Mouse (Mus musculus) adrenal gland, adult 8-10 months (tissue): Measurements from ENCODE around the gene Mvp. TPM values are rescaled to one million over a fixed set of nuclear protein-coding genes. Genes with fewer than 3 reads are reported as not detected.

Source experiments
- DNase-seq: peaks from one replicate; pipeline ENCODE4 v3.0.0; 2022
- total RNA-seq, 4 experiments: library from RNA; stranded (reverse); gene quantifications; 2 replicates each; pipeline ENCODE4 v1.2.4; 2022

The Mvp gene
- total RNA-seq, 4 experiments from 2014 or later = 117 to 186 (median 125) TPM

DNA sequence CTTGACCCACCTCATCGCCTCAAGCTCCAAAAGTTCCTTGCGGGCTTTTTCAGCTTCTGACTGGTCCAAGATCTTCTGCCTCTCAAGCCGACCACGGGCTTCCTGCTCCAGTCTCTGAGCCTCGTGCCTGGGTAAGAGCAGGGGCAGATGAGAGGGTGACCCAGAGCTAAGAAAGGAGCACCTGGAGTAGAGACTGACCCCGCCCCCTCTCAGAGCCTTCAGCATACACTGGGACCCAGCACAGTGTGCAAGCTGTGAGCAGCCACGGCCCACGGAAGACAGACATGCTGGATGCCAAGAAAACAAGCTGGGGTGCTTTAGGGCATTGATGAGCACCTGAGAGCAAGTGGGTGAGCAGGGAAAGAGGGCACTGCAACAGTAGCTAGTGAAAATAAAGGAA, 25.6 kb downstream of the Mvp start:
- no peak for DNase-seq

DNA sequence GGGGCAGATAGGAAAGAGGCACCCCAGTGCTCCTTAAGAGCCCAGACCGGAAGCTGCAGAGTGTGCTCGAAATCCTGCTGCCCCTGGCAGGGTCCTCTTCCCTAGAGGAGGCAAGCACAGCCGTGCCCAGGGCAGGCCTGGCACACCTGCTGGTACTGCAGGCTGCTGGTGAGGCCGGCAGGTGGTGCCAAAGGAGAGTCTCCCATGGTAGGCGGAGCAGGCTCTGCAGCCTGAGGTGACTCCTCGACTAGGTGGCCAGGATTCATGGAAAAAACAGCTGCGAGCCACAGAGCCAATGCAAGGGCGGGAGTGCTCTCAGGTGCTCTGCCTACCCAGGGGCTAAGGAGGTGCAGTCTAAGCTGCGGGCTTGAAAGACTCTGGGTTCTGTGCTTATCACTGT, 28.1 kb downstream of the Mvp start:
- DNase-seq = no peak

DNA sequence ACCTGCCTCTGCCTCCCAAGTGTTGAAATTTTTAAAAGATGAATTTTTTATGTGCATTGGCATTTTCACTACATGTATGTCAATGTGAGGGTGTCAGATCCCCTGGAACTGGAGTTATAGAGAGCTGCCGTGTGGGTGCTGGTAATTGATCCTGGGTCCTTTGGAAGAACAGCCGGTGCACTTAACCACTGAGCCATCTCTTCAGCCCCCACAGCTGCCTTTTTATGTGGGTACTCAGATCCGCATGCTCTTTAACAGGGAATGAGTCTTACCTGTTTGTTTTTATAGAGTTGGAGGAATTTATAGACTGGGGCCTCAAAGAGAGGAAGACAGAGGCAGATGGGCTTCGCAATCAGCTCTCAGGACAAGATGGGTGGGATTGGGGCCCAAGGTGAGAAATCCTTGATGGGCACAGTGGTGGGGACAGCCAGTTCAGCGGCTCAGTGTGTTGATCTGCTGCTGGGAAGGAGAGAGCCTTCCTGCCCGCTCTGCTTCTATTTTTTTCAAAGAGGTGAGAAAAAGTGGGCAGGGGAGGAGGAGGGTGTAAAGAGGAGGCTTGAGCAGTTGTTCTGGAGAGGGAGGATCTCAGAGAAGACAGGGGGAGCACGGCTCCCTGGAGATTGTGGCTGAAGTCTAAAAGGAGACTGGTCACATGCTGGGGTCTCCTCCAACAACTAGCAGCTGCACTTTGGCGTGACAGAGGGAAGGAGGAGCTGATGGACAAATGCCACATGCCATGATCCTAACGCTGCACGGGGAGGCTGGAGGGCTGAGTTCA, 29.6 kb downstream of the Mvp start:
- no peak for DNase-seq

DNA sequence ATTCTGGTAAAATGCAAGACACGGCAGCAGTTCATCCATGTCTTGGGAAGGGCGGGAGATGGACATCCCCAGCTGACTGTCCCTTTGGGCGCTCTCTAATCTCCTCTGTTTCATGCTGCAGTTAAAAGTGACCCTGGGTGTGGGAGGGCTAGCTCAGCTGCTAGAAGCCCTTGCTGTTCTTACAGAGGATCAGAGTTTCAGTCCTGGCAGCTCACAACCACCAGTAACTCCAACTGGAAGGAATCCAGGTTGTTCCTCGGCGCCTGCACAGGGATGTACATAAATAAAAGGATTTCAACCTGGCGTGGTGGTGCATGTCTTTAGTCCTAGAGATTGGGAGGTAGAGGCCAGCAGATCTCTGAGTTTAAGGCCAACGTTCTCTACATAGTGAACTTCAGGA, 31.3 kb downstream of the Mvp start:
- no peak for DNase-seq

DNA sequence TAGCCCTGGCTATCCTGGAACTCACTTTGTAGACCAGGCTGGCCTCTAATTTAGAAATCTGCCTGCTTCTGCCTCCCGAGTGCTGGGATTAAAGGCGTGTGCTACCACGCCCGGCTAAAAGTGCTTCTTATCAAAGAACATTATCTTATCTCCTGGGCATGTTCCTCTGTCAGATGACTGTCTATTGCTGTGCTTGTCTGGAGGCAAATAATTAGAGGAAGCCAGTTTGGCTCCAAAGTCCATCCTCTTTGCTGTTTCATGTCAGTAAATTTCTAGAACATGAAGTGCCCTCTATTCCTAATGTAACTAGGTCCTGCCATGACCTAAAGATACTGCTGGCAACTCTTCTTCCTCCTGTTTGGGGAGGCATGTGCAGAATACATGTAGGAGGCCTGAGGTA, 32.4 kb downstream of the Mvp start:
- no peak for DNase-seq

DNA sequence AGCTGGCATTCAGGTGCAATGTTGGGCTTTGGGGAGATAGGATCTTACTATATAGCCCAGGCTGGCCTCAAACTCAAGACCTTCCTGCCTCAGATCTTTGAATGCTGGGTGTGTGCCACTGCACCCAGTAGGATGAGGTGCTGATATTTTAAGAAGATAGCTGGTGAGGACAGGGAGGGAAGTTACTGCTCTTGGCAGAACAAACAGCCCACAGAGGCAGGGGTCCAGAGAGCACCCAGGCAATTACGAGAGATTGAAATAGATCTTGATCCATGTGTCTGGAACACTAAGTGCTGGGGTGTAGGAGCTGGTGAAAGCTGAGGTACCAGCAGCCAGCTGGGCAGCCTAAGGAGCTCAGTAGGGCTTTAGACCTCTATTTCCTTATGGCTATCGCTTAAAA, 32.8 kb downstream of the Mvp start:
- no peak for DNase-seq

DNA sequence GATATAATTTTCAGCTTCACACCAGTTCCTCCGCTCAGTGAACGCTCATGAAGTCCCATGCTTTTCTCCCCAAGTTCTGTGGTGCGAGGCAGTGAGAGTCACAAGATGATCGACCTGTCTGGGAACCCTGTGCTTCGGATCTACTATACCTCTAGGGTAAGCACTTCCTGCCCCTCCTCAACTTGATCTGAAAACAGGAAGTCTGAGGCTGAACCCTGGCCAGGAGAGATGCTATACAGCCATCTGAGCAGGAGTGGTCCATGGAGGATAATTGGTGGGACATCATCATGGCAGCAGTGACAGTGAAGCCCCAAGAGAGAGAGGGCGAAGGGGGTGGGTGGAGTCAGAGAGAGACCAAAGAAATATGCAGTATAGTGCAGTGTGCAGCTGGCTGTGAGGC, 35.6 kb downstream of the Mvp start:
- DNase-seq = no peak

DNA sequence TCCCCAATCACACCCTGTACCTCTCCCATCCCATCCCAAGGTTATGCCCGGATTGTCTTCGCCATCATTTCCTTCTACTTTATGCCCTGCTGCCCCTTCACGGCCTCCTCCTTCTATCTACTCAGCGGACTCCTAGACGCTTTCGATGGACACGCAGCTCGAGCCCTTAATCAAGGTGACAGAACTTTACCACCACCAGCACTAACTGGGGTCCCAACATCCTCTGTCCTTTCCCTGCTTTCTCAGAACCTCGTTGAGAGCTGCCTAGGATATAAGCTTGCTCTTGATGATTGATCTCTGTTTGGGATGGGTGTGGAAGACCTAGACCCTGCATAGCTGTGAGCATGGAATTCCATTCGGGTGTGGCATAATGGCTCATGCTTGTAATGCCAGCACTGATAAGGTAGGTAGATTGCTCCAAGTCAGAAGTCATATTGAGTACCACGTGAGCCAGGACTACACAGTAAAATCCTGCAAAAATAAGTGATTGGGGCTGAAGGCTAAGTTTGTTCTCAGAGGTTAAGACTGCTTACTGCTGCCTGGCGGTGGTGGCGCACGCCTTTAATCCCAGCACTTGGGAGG, 37.5 kb downstream of the Mvp start:
- no peak for DNase-seq

DNA sequence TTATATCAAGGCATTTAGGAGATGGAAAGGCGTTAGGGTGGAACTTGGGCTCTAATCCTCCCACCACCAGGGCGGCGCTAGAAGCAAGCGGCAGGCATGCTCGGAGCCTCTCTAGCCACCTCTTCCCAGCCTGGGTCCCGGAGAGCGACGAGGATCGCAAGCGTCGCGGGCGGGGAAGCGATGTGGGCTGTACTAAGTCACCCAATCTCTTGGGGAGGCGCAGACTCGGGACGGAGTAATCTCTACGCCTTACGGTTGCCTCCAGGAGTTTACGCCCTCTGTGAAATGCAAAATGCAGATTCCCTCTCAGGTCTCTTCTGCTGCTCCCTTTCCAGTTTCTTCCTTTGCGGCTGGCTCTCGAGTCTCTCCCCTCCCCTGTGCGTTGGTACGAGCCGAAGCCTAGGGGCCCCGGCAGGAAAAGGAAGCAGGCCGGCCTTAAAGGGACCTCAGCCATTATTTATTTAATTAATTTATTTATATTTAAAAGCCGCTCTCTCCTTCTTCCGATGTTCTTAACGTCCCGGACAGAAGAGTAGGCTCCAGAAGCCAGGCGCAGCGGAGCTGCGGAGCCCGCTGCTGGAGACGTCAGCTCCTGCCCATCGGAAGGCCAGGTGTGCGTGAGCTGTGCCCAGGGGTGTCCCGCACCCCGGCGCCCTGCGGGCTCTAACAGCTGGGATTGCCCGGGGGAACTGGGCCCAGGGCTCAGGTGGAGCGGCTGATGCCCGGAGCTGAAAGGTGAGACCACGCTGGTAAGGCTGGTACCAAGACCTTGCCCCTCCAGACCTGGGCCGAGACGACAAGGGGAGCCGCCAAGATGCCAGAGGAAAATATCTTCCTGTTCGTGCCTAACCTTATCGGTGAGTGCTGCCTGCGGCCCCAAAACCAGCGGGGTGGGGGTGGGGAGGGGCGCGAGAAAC, 38.2 kb downstream of the Mvp start, which contains the start of gene Cdiptos:
TSS of gene Cdiptos (minus strand) at position 149 of the 917 bp plus-strand sequence.
- peak; percentile 93 for DNase-seq

DNA sequence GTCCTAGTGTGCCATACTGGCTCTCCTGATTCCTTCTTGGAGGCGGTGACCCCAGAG, 38.7 kb downstream of the Mvp start, which contains the start of gene Cdipt:
TSS of gene Cdipt (plus strand) at position 22 of the 57 bp plus-strand sequence.
- no peak for DNase-seq

DNA sequence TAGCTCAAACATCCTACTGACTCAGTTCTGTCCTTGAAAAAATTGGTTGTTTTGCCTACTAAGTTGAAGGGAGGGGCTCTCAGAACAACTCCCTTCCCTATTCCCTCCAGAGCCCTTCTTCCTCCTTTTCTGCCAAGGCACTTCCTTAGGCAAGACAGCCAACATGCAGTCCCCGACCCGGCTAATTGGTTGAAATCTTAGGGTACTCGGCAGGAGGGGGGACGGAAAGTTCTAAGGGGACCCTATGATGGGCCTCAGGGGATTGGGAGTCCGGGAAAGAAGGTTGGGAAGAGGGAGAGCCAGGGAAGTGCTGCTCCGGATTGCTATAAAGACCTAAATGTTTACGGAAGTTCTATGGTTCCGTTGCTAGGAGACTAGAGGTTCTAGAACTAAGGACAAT, 38.9 kb downstream of the Mvp start:
- DNase-seq = no peak

DNA sequence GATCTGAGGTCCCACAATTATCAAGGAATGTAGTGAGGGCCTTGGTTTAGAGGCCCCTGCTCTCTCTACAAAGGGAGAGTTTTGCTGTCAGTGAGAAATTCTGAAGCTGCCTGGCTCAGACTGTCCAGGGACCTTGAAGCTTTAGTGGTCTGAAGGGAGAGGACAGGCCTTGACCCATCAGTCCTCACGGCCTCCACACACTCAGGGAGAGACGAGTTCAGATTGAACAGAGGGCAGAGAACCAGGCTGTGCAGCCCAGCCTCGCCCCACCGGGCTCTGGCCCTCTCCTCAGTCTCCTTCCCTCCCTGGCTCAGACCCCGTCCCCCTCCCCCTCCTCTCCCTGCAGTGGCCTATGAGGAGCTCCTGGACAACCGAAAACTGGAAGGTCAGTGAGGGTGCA, 47.1 kb downstream of the Mvp start:
- DNase-seq = peak; percentile 60

DNA sequence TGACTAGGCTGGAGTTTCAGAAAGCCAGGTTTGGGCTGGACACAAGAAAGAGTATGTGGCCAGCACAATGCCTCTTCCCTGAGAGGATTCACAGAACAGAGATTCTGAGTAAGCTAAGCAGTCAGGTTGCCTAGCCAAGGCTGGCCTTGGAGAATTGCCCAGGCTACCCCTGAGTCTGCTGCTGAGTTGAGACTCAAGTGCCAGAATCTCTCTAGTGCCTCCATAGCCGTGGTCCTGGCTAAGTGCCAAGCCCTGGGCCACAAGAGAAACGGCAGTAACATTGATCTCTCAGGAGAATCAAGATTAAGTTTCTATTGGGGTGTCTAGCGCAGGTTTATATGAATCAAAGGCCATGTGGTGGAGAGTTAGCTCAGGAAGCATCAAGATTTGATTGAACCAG, 48.9 kb downstream of the Mvp start:
- no peak for DNase-seq

DNA sequence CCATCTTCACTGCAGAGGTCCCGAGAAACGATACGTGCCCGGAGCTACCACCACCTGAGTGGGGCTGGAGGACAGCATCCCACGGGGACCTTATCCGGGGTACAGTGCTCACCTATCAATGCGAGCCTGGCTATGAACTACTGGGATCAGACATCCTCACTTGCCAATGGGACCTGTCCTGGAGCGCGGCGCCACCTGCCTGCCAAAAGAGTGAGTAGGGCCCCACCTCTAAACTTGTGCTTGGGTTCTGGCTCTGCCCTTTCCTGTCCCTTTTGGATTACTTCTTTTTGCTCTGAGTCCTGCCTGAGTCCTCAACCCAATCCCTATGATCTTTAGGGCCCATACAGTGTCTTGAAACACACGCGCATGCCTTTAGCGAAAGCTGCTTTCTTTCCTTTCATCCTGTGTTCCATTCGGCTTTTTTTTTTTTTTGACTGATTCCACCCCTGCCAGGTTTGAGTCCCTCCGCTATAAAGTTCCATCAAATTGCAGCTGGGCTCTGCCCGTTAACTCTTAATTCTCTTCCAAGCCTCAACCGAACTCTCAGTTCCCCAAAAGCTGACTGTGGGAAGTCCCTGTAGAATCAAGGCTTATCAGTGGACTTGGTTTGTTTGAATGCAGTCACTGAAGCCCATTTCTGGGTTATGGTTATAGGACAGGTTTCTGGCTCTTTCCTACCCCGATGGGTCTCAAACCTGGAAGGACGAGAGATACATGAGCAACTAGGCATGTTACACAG, 50.7 kb downstream of the Mvp start:
- DNase-seq = no peak

DNA sequence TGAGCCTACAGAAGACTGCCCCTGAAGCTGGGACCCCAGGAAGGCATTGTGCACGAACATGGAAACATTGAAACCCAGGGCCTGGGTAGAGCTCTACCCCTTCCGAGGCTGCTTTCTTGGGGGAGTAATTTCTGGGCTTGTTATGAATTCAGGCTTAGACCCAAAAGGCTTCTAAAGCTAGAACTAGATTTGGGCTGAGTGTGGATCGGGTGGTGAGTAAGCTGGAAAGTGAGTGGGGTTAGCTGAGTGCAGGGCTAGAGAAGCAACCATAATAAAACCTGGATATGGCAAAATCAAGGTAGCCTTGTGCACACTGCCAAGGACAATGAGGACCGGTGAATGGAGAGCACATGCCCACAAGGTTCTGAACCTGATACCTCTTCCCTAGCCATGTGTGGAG, 52.5 kb downstream of the Mvp start:
- no peak for DNase-seq

DNA sequence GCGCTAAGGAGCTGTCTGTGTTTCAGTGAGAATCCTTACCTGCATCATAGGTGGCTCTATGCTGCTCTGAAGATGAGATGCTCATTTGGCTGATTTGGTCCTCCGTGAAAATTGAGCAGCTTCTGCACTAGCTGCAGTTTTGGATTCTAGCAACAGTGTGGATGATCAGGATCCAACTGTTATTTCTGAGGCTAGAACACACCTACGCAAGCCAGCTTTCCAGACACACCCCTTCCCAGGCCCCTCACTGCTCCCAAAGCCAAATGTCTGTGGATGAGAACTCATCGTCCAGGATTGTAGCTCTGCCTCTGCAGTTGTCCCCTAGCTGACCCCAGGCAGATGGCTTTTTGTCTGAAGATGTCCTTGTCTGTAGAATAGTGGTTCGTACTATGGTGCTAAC, 53.3 kb downstream of the Mvp start:
- no peak for DNase-seq

DNA sequence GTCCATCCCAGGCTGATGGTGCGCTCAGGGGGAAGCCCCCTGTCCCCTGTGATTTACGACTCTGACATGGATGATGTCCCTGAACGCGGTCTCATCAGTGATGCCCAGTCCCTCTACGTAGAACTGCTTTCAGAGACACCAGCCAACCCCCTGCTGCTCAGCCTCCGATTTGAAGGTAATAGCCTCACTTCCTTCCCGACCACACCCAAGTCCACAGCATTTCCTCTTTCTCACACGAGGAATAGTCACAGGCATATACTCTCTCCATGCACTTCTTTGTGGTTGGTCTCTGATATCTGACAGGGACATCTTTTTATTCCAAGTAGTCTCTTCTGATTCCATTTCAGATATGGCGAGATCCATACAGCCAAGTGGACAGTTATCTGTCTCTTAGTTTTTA, 54.6 kb downstream of the Mvp start:
- no peak for DNase-seq

DNA sequence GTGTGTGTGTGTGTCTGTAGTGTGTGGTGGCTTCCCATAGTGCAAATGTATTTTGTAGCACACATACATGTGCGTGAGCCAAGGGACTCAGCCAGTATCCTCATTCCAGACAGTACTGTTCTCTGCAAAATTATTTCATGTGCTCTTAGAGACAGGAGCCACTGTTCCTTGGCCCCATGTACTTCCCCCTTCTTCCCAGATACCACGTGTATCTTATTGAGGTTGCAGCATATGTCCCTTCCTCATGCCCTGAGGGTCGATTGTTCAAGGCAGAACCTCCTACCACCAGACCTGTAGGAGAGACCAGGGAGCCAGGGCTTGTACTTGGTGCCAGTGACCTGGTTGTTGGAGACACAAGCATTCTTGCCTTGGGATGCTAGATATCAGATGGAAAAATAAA, 59.3 kb downstream of the Mvp start:
- DNase-seq = no peak

DNA sequence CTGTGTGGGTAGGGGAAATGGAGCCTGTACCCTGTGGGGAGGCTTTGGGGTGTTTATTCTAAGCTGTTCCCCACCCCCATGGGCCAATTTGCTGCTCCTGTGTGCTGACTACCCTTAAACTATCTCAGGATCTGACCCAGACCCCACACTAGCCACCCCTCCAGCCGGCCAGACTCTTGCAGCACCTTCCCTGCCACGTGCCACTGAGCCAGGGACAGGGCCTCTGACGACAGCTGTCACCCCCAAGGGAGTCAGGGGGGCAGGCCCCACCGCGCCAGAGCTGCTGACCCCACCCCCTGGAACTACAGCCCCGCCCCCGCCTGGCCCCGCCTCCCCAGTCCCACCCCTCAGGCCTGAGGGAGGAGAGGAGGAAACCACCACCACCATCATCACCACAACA, 61.8 kb downstream of the Mvp start:
- no peak for DNase-seq

DNA sequence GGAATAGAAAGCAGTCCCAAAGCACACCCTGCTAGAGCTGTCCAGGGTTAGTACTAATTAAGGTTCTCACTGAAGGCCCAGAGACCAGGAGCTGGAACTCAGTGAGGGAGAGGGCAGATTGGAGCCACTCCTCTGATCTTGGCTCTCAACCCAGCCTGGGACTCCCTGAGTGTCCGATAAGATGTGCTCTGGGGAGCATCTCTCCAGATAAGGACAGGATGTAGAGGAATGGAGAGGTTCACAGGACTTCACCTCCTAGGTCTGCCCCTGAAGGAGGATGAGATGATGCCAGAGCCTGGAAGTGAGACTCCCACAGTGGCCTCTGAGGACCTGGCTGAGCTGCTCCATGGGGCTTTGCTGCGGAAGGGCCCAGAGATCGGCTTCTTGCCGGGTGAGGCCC, 62.7 kb downstream of the Mvp start:
- DNase-seq = no peak

DNA sequence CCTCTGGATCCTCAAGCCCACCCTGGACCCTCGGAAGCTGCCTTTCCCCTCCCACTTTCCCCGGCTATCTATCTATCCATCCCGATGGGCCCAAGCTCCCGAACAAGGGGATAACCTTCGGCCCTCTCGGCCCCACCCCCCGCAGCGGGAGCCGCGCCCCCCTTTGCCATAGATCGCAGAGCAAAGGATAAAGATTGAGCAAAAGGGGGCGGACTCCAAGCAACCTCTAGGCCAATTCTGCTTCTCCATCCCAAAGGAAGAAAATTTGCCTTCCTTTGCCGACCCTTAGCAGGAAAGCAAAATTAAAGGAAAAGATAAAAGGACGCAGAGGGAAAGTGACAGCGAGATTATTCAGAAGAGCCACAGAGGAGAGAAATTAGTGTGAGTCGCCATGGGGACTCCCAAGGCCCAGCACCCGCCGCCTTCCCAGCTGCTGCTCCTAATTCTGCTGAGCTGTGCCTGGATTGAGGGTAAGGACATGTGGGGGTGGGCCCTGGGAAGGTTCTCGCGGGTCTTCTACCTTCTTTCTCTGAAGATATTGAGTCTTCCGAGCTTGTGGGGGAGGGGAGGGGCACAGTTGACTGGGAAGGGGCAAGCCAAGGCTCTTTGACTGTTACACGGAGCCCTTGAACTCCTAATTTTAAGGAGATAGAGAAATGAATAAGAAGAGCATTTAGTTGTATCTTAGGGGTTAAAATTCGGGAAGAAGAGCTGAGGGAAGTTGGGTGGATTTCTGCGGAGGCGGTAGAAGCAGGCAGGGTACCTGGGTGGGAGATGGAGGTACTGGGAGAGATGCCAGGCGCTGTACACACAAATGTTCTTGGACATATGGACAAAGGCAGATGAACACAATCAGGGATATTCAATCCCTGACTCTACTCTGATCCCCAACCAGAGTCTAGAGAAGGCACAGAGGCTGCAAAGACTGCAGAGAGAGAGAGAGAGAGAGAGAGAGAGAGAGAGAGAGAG, 63.5 kb downstream of the Mvp start:
- DNase-seq = no peak
